Mouse (Mus musculus) heart, embryonic 10.5 days (tissue): ENCODE measurements around the gene Dennd4a. TPM values are rescaled to one million over a fixed set of nuclear protein-coding genes. Genes with fewer than 3 reads are reported as not detected.

Source experiments
- DNase-seq: peaks from one replicate; pipeline ENCODE4 v3.0.0-alpha.2; 2017; ENCODE audit warnings: low spot score
- H3K27ac ChIP-seq: fragments of 300-500 bp; sonication (generic); 2 replicates; pipeline ENCODE4 v1.5.1; 2016; ENCODE audit warnings: mild to moderate bottlenecking
- H3K27me3 ChIP-seq: fragments of 300-500 bp; sonication (generic); 2 replicates; pipeline ENCODE4 v1.6.1; 2016; ENCODE audit warnings: mild to moderate bottlenecking; ENCODE audit not compliant: poor library complexity, insufficient read depth, severe bottlenecking
- H3K36me3 ChIP-seq: fragments of 300-500 bp; sonication (generic); 2 replicates; pipeline ENCODE4 v1.6.1; 2016; ENCODE audit warnings: mild to moderate bottlenecking, moderate library complexity
- H3K4me1 ChIP-seq: fragments of 300-500 bp; sonication (generic); 2 replicates; pipeline ENCODE4 v1.6.1; 2016; ENCODE audit warnings: mild to moderate bottlenecking
- H3K4me3 ChIP-seq: fragments of 300-500 bp; sonication (generic); 2 replicates; pipeline ENCODE4 v1.5.1; 2016; ENCODE audit warnings: mild to moderate bottlenecking, moderate library complexity
- H3K9me3 ChIP-seq: fragments of 300-500 bp; sonication (generic); 2 replicates; pipeline ENCODE4 v1.6.1; 2016; ENCODE audit warnings: mild to moderate bottlenecking, moderate library complexity
- WGBS: fragments of 180-500 bp; shearing (Covaris S2); methylation state at CpG from one replicate; pipeline ENCODE4 v1.1.7; 2016; 5-methylcytosine and 5-hydroxymethylcytosine counted together
- polyA plus RNA-seq: library from polyadenylated mRNA; unstranded; fragments of >200 nt; fragmentation: Nextera tagmentation; extraction: Ambion mirVana; gene quantifications from 2 replicates; pipeline ENCODE4 v1.2.1, GENCODE M21; 2016

Dennd4a gene
- polyA plus RNA-seq, 1 experiment from 2014 or later = 7.3 TPM

DNA sequence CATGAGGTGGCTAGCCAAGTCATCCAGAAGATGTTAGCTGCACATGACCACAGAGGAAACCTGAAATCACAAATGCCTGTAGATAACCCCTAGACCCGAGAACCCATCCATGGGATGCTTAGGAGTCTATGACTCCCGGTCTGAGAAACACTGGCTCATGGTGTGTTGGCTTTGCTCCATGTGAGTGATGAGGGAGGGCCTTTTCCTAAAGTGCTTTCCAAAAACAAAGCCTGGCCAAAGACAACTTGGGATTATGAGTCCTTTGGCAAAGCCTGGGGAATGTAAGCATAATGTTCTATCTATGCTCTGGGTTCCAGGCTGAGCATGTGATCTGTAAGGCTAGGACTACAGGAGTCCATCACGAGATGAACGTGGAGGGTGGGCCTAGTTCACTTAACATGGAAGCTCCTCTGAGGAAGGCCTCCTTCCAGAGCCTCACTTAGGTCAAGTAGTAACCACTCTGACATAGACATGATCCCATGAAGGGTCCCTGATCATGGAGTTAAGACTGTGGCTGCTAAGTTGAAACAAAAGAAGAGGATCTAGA, 33.6 kb upstream of the Dennd4a start:
- Histone ChIP-seq H3K27ac (no peak overlapping the region), H3K4me1 (peaks cover 29% of the 10 kb centered on the region), H3K4me3 (no peak overlapping the region), H3K36me3 (no peaks in the 10 kb centered on the region), H3K27me3 (no peaks in the 10 kb centered on the region), H3K9me3 (no peaks in the 10 kb centered on the region)
- no peak for DNase-seq
- WGBS = 87% methylated on average over 4 of the region's 4 CpGs

DNA sequence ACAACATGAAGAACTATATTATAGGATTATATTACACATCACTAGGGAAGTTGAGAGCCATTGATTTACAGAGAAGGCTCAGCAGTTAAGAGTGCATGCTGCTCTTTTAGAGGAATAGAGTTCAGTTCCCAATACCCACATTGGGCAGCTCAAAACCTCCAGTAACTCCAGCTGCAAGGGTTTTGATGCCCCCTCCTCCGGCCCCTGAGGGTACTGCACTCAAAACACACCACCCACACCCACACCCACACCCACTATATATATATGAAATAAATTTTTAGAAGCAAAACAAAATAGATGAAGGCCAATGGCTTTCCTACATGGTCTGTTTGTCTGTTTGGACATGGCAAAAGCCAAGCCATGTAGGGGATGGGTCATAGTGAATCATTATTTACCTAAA, 33.0 kb upstream of the Dennd4a start:
- Histone ChIP-seq H3K9me3 (no peaks in the 10 kb centered on the region), H3K27ac (no peak overlapping the region), H3K27me3 (no peaks in the 10 kb centered on the region), H3K4me1 (peaks cover 23% of the 10 kb centered on the region), H3K36me3 (no peaks in the 10 kb centered on the region), H3K4me3 (no peak overlapping the region)
- WGBS = 71% methylated on average over 1 of the region's 1 CpGs
- DNase-seq = no peak

DNA sequence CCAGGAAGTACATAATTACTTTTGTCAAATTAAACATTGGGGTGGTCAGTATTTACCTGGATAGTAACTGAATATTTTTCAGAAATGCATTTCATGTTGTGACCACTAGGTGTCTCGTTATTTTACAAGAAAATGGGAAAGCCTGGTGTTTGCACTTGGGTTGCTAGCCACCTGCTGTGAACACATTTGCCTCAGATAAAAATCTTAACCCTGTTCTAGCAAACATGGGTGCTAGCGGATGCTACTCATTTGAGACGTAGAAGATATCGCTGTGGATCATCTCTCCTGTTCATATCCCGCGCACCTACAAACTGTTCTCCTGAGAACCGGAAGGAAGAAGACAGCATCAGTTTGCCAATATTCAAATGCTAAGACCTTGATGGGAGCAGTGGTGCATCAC, 31.5 kb upstream of the Dennd4a start:
- Histone ChIP-seq H3K36me3 (no peaks in the 10 kb centered on the region), H3K4me3 (no peak overlapping the region), H3K27ac (no peak overlapping the region), H3K4me1 (peaks cover 12% of the 10 kb centered on the region; the same call in 1 of the 2 replicates), H3K27me3 (no peaks in the 10 kb centered on the region), H3K9me3 (no peaks in the 10 kb centered on the region)
- WGBS = 37% methylated on average over 7 of the region's 7 CpGs
- DNase-seq = no peak

DNA sequence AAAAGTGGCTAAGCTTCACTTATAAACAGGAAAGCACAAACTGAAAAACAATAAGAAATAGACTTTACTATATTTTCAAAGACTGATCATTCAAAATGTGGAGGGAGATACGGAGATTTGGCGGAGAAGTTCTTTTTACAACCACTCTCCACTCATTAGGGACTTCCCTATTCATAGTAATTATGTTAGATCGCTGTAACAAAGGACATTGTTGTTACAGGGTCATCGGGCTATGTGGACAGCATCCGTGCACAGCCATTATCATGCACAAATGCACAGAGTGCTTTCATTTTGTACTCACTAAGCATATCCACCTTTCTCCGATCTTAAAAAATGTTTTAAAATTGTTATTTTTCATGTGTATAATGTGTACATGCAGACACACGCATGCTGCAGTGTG, 27.6 kb upstream of the Dennd4a start:
- Histone ChIP-seq H3K27ac (no peak overlapping the region), H3K4me1 (no peaks in the 10 kb centered on the region), H3K27me3 (no peaks in the 10 kb centered on the region), H3K9me3 (no peaks in the 10 kb centered on the region), H3K36me3 (no peaks in the 10 kb centered on the region), H3K4me3 (no peak overlapping the region)
- WGBS = 86% methylated on average over 7 of the region's 7 CpGs
- DNase-seq = no peak

DNA sequence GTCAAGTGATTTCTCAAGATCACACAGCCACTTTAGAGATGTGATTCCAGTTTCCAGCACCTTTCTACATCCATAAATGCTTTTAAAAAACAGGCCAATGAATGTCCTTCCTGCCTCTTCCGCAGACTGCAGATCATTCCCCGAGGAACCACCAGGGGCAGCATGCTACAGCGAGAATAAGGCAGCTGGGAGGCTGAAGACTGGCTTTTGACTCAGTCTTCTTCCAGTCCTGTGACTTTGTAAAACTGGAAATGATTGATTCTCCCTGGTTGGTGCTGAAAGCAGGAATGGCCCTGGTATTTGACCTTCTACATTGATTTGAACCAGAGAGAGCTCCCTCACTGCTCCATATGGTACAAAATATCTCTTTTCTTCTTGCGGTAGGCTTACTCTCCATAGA, 26.3 kb upstream of the Dennd4a start:
- H3K27ac ChIP-seq = no peak overlapping the region
- no peaks in the 10 kb centered on the region for H3K36me3 ChIP-seq
- no peaks in the 10 kb centered on the region for H3K4me1 ChIP-seq
- no peak overlapping the region for H3K4me3 ChIP-seq
- 30% methylated on average over 4 of the region's 4 CpGs for WGBS
- H3K9me3 ChIP-seq = no peaks in the 10 kb centered on the region
- H3K27me3 ChIP-seq = no peaks in the 10 kb centered on the region
- peak; percentile 84 for DNase-seq

DNA sequence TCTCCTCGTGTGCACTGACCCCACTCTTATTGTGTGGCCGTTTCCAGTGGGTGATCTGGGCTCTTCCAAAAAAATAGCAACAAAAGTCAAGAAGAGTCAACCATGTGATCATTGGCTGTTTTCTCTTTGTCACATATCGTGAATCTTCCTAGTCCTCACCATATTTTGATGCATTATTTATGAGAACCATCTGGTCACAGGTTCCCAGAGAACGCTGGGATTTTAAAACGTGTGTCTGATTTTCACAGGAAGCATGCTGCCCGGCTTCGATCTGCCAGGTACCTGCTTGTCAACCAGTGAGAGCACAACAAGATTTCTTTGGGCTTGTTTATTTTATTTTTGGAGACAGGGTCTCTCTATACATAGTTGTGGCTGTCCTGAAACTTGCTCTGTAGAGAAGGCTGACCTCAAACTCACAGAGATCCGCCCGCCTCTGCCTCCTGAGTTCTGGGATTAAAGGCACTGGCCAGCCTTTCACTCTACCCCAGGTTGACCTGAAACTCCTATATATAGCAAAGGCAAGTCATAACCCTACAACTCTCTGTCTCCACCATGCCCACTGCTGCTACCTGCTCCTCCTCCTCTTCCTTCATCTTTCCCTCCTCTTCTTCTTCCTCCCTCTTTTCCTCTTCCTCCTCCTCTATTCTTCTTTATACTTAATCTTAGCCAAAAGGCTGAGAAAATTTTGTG, 24.8 kb upstream of the Dennd4a start:
- 84% methylated on average over 9 of the region's 9 CpGs for WGBS
- no peaks in the 10 kb centered on the region for H3K9me3 ChIP-seq
- H3K27ac ChIP-seq = no peak overlapping the region
- no peaks in the 10 kb centered on the region for H3K4me1 ChIP-seq
- DNase-seq = no peak
- no peak overlapping the region for H3K4me3 ChIP-seq
- H3K36me3 ChIP-seq = no peaks in the 10 kb centered on the region
- no peaks in the 10 kb centered on the region for H3K27me3 ChIP-seq

DNA sequence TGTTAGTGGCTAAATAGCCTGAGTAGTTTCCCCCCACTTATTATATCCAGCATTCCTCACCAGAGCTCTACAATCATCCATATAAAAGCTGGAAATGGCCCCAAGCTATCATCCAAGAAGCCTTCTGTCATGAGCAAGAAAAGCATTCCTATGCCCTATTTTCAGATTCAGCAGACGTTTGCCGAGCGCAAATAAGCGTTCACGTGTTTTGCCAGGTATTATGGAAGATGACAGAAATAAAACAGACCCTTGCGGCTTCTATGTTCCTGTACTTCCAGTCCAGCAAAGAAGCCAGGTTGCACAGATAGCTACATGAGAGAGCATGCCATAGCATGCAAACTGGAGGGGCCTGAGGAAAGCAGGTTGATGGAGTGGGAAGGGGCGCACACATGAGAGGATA, 23.1 kb upstream of the Dennd4a start:
- Histone ChIP-seq H3K27ac (no peak overlapping the region), H3K9me3 (no peaks in the 10 kb centered on the region), H3K27me3 (no peaks in the 10 kb centered on the region), H3K36me3 (no peaks in the 10 kb centered on the region), H3K4me1 (no peaks in the 10 kb centered on the region), H3K4me3 (no peak overlapping the region)
- WGBS = 89% methylated on average over 7 of the region's 7 CpGs
- DNase-seq = no peak

DNA sequence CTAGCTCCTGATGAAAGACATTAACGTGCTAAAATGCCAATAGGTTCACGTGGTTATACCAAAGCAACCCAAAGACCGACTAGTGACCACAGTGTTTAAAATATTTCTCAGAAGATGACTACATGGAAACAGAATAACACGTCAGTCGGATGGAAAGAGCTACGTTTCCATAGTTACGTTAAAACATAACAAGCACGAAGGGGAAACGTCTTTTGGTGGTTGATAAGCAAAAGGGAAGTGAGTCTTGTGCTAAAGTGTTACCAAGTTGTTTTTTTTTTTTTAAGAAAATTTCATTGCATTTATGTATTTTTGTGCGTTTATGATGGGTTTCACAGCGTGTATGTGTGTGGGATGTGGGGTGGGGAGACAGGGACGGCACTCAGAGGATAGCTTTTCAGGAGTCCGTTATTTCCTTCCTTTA, 21.8 kb upstream of the Dennd4a start:
- DNase-seq = no peak

DNA sequence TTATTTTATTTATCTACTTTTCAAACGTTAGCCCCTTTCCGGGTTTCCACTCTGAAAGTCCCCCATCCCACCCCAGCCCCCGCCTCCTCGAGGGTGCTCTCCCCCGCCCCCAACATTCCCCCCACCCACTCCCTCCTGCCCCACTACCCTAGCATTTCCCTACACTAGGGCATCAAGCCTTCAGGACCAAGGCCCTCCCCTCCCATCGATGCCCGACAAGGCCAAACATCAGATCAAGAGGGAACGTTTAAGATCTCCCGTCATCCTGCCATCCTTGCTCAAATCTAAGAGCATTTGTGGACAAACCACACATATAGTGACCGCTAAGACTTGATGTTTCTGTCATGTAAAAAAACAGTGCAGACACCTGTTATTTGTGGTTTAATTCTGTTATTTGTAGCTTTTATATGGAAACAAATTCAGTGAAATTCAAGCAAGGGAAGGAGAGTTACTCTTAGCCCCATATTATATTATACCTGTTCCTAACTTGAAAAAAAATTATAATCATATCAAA, 21.2 kb upstream of the Dennd4a start:
- Histone ChIP-seq H3K4me1 (no peaks in the 10 kb centered on the region), H3K27me3 (no peaks in the 10 kb centered on the region), H3K27ac (no peak overlapping the region; the same call in 1 of the 2 replicates), H3K36me3 (no peaks in the 10 kb centered on the region), H3K9me3 (no peaks in the 10 kb centered on the region), H3K4me3 (no peak overlapping the region)
- WGBS = 69% methylated on average over 10 of the region's 10 CpGs
- no peak for DNase-seq

More for the DNA sequence above, 21.8 kb upstream of the Dennd4a start:
- Histone ChIP-seq H3K4me1 (no peaks in the 10 kb centered on the region), H3K36me3 (no peaks in the 10 kb centered on the region), H3K27me3 (no peaks in the 10 kb centered on the region), H3K4me3 (no peak overlapping the region), H3K27ac (no peak overlapping the region; the same call in 1 of the 2 replicates), H3K9me3 (no peaks in the 10 kb centered on the region)
- WGBS = 67% methylated on average over 13 of the region's 13 CpGs

DNA sequence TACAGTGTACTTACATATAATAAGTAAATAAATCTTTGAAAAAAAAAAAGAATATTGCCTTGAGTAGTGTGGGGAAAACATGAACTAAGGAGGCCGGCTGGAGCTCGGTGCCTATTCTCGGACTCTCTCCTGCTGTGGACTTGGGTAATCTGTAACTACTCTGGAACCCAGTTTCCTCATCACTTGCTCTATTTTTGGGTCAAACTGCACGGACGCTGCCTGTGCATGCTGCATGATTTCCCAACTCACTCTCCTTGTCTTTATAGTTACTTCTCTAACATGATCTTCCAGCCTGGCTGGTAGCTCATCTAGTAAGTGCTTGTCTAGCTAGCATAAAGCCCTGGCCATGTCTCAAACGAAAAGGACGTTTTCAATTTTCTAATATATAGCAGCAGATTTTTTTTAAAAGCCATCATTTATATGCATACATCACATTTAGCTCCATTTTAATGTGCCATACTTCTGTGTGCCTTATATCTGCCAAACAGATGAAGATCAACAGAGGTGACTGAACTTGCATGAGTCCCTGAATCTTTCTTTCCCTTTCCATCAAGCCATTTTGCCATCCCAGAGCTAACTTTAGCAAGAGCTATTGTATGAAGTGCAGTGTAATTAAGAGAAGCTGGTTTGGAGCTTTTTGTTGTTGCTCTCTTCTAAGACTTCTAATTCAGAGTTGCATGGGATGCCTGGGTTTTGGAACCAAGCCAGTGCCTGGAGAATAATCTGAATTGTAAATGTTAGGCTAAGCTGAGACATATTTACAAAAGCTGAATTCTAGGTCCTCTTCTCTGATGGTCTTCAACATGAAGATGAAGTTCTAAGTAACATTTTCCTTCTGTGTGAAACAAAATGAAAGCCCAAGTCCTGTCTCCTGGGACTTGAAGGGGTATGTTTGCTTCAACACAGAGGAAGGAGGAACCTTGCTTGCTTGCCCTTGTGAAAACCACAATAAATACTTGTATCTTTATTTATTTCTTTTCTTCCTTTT, 20.2 kb upstream of the Dennd4a start:
- no peaks in the 10 kb centered on the region for H3K27me3 ChIP-seq
- H3K27ac ChIP-seq = no peak overlapping the region
- DNase-seq = no peak
- H3K4me3 ChIP-seq = no peak overlapping the region
- WGBS = 79% methylated on average over 7 of the region's 7 CpGs
- no peaks in the 10 kb centered on the region for H3K36me3 ChIP-seq
- no peaks in the 10 kb centered on the region for H3K9me3 ChIP-seq
- H3K4me1 ChIP-seq = no peaks in the 10 kb centered on the region

DNA sequence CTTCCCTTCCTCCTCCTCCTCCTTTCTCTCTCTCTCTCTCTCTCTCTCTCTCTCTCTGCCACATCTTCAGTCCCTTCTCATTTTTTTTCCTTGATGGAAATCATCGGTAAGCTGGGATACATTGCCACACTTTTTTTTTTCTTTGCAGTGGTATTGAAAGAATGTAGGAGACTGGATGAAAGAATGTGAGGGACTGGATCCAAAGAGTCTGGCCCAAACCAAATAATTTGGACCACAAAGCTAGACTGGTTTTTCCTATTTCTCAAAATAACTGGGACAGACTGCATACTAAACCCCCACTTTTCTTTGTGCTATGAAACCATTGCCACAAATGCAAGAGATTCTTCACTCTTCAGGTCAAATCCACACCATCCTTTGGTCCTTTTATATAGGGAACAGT, 19.5 kb upstream of the Dennd4a start:
- WGBS = 66% methylated on average over 1 of the region's 1 CpGs
- H3K4me3 ChIP-seq = no peak overlapping the region
- H3K27ac ChIP-seq = no peak overlapping the region
- H3K36me3 ChIP-seq = no peaks in the 10 kb centered on the region
- H3K27me3 ChIP-seq = no peaks in the 10 kb centered on the region
- no peaks in the 10 kb centered on the region for H3K4me1 ChIP-seq
- H3K9me3 ChIP-seq = no peaks in the 10 kb centered on the region
- no peak for DNase-seq

DNA sequence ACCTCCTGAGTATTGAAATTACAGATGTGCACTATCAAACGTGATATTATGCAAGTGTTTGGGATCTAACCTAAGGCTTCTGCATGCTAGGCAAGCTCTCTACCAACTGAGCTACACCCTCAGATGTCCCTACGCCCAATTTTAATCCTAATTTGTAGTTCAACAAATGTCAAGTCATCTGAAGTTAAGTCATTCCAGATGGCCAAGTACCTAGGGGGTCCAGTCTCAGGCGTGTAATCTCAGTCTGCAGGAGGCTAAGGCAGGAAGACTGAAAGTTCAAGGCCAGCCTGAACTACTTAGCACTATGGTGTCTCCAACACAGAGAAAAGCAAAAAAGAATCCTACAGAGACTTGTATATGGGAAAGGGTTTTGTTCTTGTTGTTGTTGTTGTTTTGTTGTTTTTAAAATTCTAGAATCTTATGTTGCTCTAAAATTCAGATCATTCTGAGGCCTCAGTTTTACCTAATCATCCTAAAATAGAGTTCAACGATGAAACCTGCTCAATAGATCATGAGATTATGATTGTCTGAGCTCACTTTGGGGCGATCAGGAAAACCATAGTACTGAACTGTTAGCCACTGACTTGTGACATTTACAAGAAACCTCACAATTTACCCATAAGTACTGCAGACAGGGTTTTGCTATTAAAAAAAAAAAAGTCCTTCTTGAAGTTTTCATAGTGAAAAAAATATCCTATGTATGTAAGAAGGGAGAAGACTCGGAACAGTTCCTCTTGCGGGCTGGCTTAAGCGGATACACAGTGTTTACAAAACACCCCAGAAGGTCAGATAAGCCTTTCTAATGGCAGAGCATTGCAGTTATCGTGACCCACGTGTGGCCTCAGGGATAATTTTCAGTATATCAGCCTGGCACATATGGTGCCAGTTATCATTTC, 18.5 kb upstream of the Dennd4a start:
- no peak overlapping the region for H3K4me3 ChIP-seq
- H3K27ac ChIP-seq = no peak overlapping the region
- no peaks in the 10 kb centered on the region for H3K36me3 ChIP-seq
- no peaks in the 10 kb centered on the region for H3K27me3 ChIP-seq
- H3K4me1 ChIP-seq = no peaks in the 10 kb centered on the region
- DNase-seq = no peak
- no peaks in the 10 kb centered on the region for H3K9me3 ChIP-seq
- WGBS = 49% methylated on average over 10 of the region's 10 CpGs
